In genomic region chr9:69455391-69455790, GRCm38 (mm10) we compare ENCODE assay signal across 8 mouse cellular contexts. TPM values are rescaled to one million over a fixed set of nuclear protein-coding genes. Genes with fewer than 3 reads are reported as not detected.
DNase-seq lines count a peak whose midpoint lies in the region; ATAC-seq and TF ChIP-seq lines count a peak whose summit lies in the region.

No protein-coding gene starts in this region.

- no peaks in the 10 kb centered on the region for H3K9me3 ChIP-seq in MEL (replicated peaks; ENCODE audit: insufficient read depth, low read length)
- H3K9me3 ChIP-seq in hindbrain, embryonic 14.5 days (ENCODE audit: control insufficient read depth, low read length) = no peaks in the 10 kb centered on the region
- no peaks in the 10 kb centered on the region for H3K9me3 ChIP-seq in liver, embryonic 16.5 days (replicated peaks; ENCODE audit: control insufficient read depth, low read length)

- H3K9ac ChIP-seq in MEL (ENCODE audit: control insufficient read depth, low read depth, low read length, poor library complexity, severe bottlenecking) = no peak overlapping the region
- no peak overlapping the region for H3K9ac ChIP-seq in hindbrain, embryonic 14.5 days
- no peak overlapping the region for H3K9ac ChIP-seq in liver, embryonic 16.5 days (ENCODE audit: low read depth, low read length)

- intact Hi-C loops in gastrocnemius, adult 2 months (cut with DNase I) = no loop called here

- no peak for ATAC-seq in hindbrain, embryonic 14.5 days (ENCODE audit: low FRiP score)
- ATAC-seq in liver, embryonic 16.5 days (ENCODE audit: low read depth) = no peak

- peak overlapping the region; percentile 94 for H3K27ac ChIP-seq in gastrocnemius, adult 2 months
- no peak overlapping the region for H3K27ac ChIP-seq in MEL (ENCODE audit: control insufficient read depth, low read depth, low read length)
- H3K27ac ChIP-seq in hindbrain, embryonic 14.5 days = peak overlapping the region; percentile 4
- H3K27ac ChIP-seq in liver, embryonic 16.5 days (ENCODE audit: low read length) = 0 out of 2 replicates have a peak overlapping the region, but pooled peaks have one; percentile 5

- H3K4me3 ChIP-seq in gastrocnemius, adult 2 months = peak overlapping the region; percentile 92
- H3K4me3 ChIP-seq in MEL (ENCODE audit: control insufficient read depth in 1 of 2, insufficient read depth in 1 of 2, low read depth in 2 of 2, low read length in 2 of 2) = peak overlapping the region in 1 of 2 experiments; percentile 27; a peak in 1 of 4 replicates
- H3K4me3 ChIP-seq in hindbrain, embryonic 14.5 days (replicated peaks; ENCODE audit: low read length) = no peak overlapping the region
- H3K4me3 ChIP-seq in liver, embryonic 16.5 days (ENCODE audit: low read depth, low read length) = peak overlapping the region; percentile 11; the same call in 1 of the 2 replicates

- 82% methylated on average over 4 of the region's 4 CpGs for WGBS in hindbrain, embryonic 14.5 days
- 27% methylated on average over 4 of the region's 4 CpGs for whole genome bisulfite sequencing in liver, embryonic 16.5 days (ENCODE audit: insufficient replicate concordance)

- TF ChIP-seq RAD21 in MEL (IDR thresholded peaks at IDR 0.05; ENCODE audit: low read depth, low read length) = no peak

- no peak for TF ChIP-seq EP300 in MEL (IDR thresholded peaks at IDR 0.05; ENCODE audit: low read depth in 1 of 2, low read length in 2 of 2)

- TF ChIP-seq CTCF in gastrocnemius, adult 2 months (IDR thresholded peaks at IDR 0.05) = no peak
- no peak for TF ChIP-seq CTCF in MEL (IDR thresholded peaks at IDR 0.05 in 2 of 3, conservative IDR thresholded peaks at IDR 0.05 in 1 of 3; ENCODE audit: control insufficient read depth in 1 of 3, insufficient read depth in 1 of 3, low read depth in 2 of 3, low read length in 3 of 3, poor library complexity in 1 of 3, severe bottlenecking in 1 of 3)

- no peak for TF ChIP-seq POLR2A in MEL (IDR thresholded peaks at IDR 0.05; ENCODE audit: control insufficient read depth in 1 of 2, insufficient read depth in 1 of 2, low read depth in 1 of 2, low read length in 2 of 2, poor library complexity in 1 of 2)

- no peaks in the 10 kb centered on the region for H3K27me3 ChIP-seq in MEL (ENCODE audit: control insufficient read depth in 1 of 2, insufficient read depth in 2 of 2, low read length in 2 of 2)
- peaks cover 25% of the 10 kb centered on the region for H3K27me3 ChIP-seq in hindbrain, embryonic 14.5 days (ENCODE audit: control insufficient read depth, insufficient read depth, low read length)
- peaks cover 4% of the 10 kb centered on the region; the same call in 1 of the 2 replicates for H3K27me3 ChIP-seq in liver, embryonic 16.5 days (ENCODE audit: control insufficient read depth, insufficient read depth, low read depth, low read length)

- H3K4me2 ChIP-seq in hindbrain, embryonic 14.5 days (replicated peaks) = peak overlapping the region; percentile 60
- H3K4me2 ChIP-seq in liver, embryonic 16.5 days (ENCODE audit: low read depth, low read length) = peak overlapping the region; percentile 39

- peaks cover 0 to 52% of the 10 kb centered on the region in 2 experiments; a peak in 2 of 4 replicates for H3K36me3 ChIP-seq in MEL (ENCODE audit: control insufficient read depth in 1 of 2, insufficient read depth in 2 of 2, low read length in 2 of 2)
- H3K36me3 ChIP-seq in hindbrain, embryonic 14.5 days (replicated peaks; ENCODE audit: control insufficient read depth, insufficient read depth) = no peaks in the 10 kb centered on the region
- no peaks in the 10 kb centered on the region for H3K36me3 ChIP-seq in liver, embryonic 16.5 days (ENCODE audit: control insufficient read depth, insufficient read depth)

- peak; percentile 48 for DNase-seq in gastrocnemius, adult 2 months
- no peak for DNase-seq in gastrocnemius, adult 8-10 months (ENCODE audit: low spot score in 2 of 2)
- peak; percentile 26 for DNase-seq in MEL (ENCODE audit: low read depth, low spot score)
- no peak for DNase-seq in hindbrain, embryonic 14.5 days (ENCODE audit: low spot score)
- DNase-seq in thymus, postnatal 4 days = peak; percentile 43
- DNase-seq in ovary, postnatal 10 days (ENCODE audit: low spot score) = no peak
- no peak for DNase-seq in layer of hippocampus, adult 8-10 months (ENCODE audit: low spot score in 2 of 2)

- H3K4me1 ChIP-seq in MEL (ENCODE audit: control insufficient read depth in 1 of 2, insufficient read depth in 2 of 2, low read length in 2 of 2) = peaks cover 20 to 66% of the 10 kb centered on the region in 2 experiments
- H3K4me1 ChIP-seq in hindbrain, embryonic 14.5 days (replicated peaks; ENCODE audit: control insufficient read depth, insufficient read depth, low read length) = 0 out of 2 replicates have a peak, but pooled peaks cover 12% of the 10 kb centered on the region
- peaks cover 14% of the 10 kb centered on the region for H3K4me1 ChIP-seq in liver, embryonic 16.5 days (ENCODE audit: control insufficient read depth, low read depth, low read length)

- H3K79me2 ChIP-seq in MEL (ENCODE audit: control insufficient read depth, insufficient read depth, low read length, poor library complexity) = no peaks in the 10 kb centered on the region

TF ChIP-seq in MEL, 35 proteins besides CTCF, POLR2A, EP300 and RAD21:
- TF ChIP-seq MYB (IDR thresholded peaks at IDR 0.05; ENCODE audit: low read depth, low read length) (no peak), CHD2 (IDR thresholded peaks at IDR 0.05; ENCODE audit: low read length) (no peak), ZNF384 (IDR thresholded peaks at IDR 0.05; ENCODE audit: low read depth, low read length) (no peak), ZMIZ1 (IDR thresholded peaks at IDR 0.05; ENCODE audit: low read depth, low read length) (no peak), HCFC1 (IDR thresholded peaks at IDR 0.05; ENCODE audit: low read depth, low read length) (no peak), RCOR1 (IDR thresholded peaks at IDR 0.05; ENCODE audit: low read depth, low read length) (no peak), GABPA (IDR thresholded peaks at IDR 0.05; ENCODE audit: low read depth, low read length) (no peak)
TF ChIP-seq in MEL: peak in this region for 0.

RNA-seq across cellular contexts. Expression of gene Anxa2, which starts 2.0 kb away (rescaled TPM):
- 10 to 100 TPM; 28.0 to 52.6 TPM for total RNA-seq in gastrocnemius, adult 2 months (2021)
- 10 to 100 TPM; 17.3 to 34.2 (median 28.0) TPM for total RNA-seq in gastrocnemius, adult 8-10 months (2022)
- total RNA-seq in MEL (2012; rRNA removed) = 33.9 and 147 TPM in 2 replicates
- 100 to 1,000 TPM in 1 of 2 experiments, not detected in 1; 190 TPM for polyA plus RNA-seq in MEL (2012; ENCODE audit: insufficient read depth in 1 of 2, insufficient read length in 2 of 2, low read depth in 1 of 2, low replicate concordance in 2 of 2, missing spikeins in 1 of 2)
- polyA plus RNA-seq in hindbrain, embryonic 14.5 days (2014; fragmentation: Nextera tagmentation; extraction: Ambion mirVana) = 143 and 158 TPM in 2 replicates
- 185 and 198 TPM in 2 replicates for polyA plus RNA-seq in liver, embryonic 16.5 days (2015; fragmentation: Nextera tagmentation; extraction: Ambion mirVana)
- total RNA-seq in layer of hippocampus, adult 8-10 months (2022) = 10 to 100 TPM; 12.0 to 19.0 (median 15.6) TPM

RNA-seq across cellular contexts. Expression of gene Ice2, which starts 57.7 kb away (rescaled TPM):
- 1 to 10 TPM; 4.7 to 7.1 TPM for total RNA-seq in gastrocnemius, adult 2 months (2021)
- 1 to 10 TPM; 3.7 to 5.1 (median 3.9) TPM for total RNA-seq in gastrocnemius, adult 8-10 months (2022)
- 14.6 and 15.7 TPM in 2 replicates for total RNA-seq in MEL (2012; rRNA removed)
- polyA plus RNA-seq in MEL (2012; ENCODE audit: insufficient read depth in 1 of 2, insufficient read length in 2 of 2, low read depth in 1 of 2, low replicate concordance in 2 of 2, missing spikeins in 1 of 2) = 10 to 100 TPM in 1 of 2 experiments, not detected in 1; 11.6 TPM
- polyA plus RNA-seq in hindbrain, embryonic 14.5 days (2014; fragmentation: Nextera tagmentation; extraction: Ambion mirVana) = 10.4 and 12.5 TPM in 2 replicates
- 5.9 and 6.1 TPM in 2 replicates for polyA plus RNA-seq in liver, embryonic 16.5 days (2015; fragmentation: Nextera tagmentation; extraction: Ambion mirVana)
- 10 to 100 TPM; 12.2 to 15.5 (median 13.5) TPM for total RNA-seq in layer of hippocampus, adult 8-10 months (2022)

Comparison
In these comparisons a context has a peak if more than half of its experiments do, and no peak if none do; other contexts are left out.
1. DNase-seq: peak in gastrocnemius, adult 2 months (single experiment), MEL (single experiment) and thymus, postnatal 4 days (single experiment); none in gastrocnemius, adult 8-10 months (0 of 2), hindbrain, embryonic 14.5 days (single experiment), ovary, postnatal 10 days (single experiment) and layer of hippocampus, adult 8-10 months (0 of 2).